Mouse (Mus musculus): ENCODE results near the gene Hopx. TPM values are rescaled to one million over a fixed set of nuclear protein-coding genes. Genes with fewer than 3 reads are reported as not detected.

The Hopx gene
- polyA plus RNA-seq, 1 experiment: 6.3 TPM

DNA sequence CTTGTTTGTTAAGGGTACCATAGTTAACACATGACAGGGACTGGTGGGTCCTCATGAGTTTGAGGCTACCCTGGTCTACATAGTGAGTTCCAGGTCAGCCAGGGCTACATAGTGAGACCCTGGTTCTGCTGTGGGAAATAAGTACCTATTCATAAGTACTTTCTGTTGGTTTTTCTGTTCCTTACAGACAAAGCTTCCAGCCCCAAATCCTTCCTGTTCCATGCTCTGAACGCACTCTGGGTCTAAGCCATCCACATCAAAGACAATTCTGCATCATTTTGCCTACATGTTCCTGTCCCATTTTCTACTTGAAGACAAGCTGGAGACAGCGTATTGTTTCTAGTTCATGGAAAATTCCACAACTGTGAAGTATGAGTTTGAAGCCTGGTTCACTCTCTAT is 20.0 kb upstream of the Hopx start:
- H3K27ac ChIP-seq (ENCODE audit: insufficient read depth, low read length): no peak overlapping the region
- TF ChIP-seq POLR2A (IDR thresholded peaks at IDR 0.05; ENCODE audit: low read depth, low read length) (no peak), CTCF (IDR thresholded peaks at IDR 0.05; ENCODE audit: borderline replicate concordance, insufficient read depth, low read length) (no peak)
- H3K4me3 ChIP-seq (ENCODE audit: insufficient read depth, low read length): no peak overlapping the region
- peaks cover 4% of the 10 kb centered on the region; the same call in 1 of the 2 replicates for H3K4me1 ChIP-seq (ENCODE audit: control insufficient read depth, insufficient read depth, low read length)

GRCm38 (mm10) chr5:77134465-77134864 is 19.5 kb upstream of the Hopx start:
- Histone ChIP-seq H3K27ac (ENCODE audit: insufficient read depth, low read length) (no peak overlapping the region), H3K4me3 (ENCODE audit: insufficient read depth, low read length) (no peak overlapping the region), H3K4me1 (ENCODE audit: control insufficient read depth, insufficient read depth, low read length) (peaks cover 4% of the 10 kb centered on the region; the same call in 1 of the 2 replicates)
- TF ChIP-seq POLR2A (IDR thresholded peaks at IDR 0.05; ENCODE audit: low read depth, low read length): no peak
- TF ChIP-seq CTCF (IDR thresholded peaks at IDR 0.05; ENCODE audit: borderline replicate concordance, insufficient read depth, low read length): no peak

DNA sequence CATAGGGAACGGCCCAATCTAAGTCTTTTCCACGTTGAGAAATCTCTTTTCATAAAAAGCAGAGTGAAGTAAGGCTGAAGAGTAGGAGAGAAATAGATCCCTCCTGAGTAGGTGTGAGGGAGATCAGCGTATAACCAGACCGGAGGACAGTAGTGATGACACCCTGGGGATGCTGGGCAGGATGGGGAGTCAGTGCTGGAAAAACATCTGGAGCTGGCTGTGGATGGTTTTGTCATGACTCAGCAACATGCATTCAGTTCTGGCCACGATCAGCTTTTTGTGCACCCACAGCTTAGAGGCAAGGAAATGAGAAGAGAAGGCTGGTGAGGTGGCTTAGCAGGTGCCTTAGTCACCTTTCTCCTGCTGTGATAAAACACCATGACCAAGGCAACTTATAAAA is 19.0 kb upstream of the Hopx start:
- H3K4me3 ChIP-seq (ENCODE audit: insufficient read depth, low read length): no peak overlapping the region
- TF ChIP-seq POLR2A (IDR thresholded peaks at IDR 0.05; ENCODE audit: low read depth, low read length) (no peak), CTCF (IDR thresholded peaks at IDR 0.05; ENCODE audit: borderline replicate concordance, insufficient read depth, low read length) (no peak)
- H3K27ac ChIP-seq (ENCODE audit: insufficient read depth, low read length): no peak overlapping the region; the same call in 1 of the 2 replicates
- H3K4me1 ChIP-seq (ENCODE audit: control insufficient read depth, insufficient read depth, low read length): peaks cover 4% of the 10 kb centered on the region; the same call in 1 of the 2 replicates

DNA sequence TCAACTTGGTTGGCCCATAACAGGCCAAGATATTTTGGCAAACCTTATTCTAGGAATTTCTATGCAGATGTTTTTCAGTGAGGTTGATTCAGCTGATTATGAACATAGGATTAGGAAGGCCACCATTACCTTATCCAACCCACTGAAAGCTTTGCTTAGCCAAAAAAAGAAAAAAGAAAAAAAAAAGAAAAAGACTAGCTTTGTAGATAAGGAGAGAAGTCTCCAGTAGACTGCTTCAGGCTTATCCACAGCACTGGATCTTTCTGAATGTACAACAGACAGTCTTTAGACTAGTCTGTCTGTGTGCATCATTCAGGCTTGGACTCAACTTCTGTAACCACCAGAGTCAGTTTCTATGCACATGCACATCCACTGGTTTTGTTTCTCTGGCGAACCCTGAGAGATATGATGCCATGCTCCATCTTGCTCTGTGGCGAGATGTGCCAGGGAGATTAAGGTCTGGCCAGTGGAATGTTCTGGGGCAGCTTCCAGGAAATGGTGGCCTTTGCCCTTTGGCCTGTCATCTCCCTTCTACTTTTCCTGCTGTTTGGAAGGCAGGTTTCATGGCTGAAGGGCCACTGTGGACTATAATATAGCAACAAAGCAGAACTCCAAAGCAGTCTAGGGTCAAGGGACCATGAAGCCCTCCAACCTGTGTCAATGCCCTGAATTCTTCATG is 17.7 kb upstream of the Hopx start:
- H3K27ac ChIP-seq (ENCODE audit: insufficient read depth, low read length): no peak overlapping the region

DNA sequence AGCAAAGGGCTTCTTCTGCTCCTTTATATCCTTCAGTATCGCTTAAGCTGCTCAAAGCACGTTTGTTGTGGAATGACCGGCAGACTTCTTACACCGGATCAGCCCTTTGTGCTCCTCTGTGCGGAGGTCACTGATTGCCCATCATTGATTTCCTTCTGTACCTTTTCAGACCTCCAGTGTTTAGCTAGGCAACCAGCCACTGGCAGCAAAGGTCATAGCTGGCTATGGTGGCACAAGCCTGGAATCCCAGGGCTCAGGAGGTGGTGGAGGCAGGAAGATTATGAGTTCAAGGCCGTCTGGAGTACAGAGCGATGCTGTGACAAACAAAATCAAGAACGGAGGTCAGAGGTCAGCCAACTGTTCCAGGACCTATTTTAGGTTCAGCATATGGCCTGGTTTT is 17.0 kb upstream of the Hopx start:
- TF ChIP-seq POLR2A (IDR thresholded peaks at IDR 0.05; ENCODE audit: low read depth, low read length): no peak
- TF ChIP-seq CTCF (IDR thresholded peaks at IDR 0.05; ENCODE audit: borderline replicate concordance, insufficient read depth, low read length): no peak
- H3K4me3 ChIP-seq (ENCODE audit: insufficient read depth, low read length): no peak overlapping the region
- H3K4me1 ChIP-seq (ENCODE audit: control insufficient read depth, insufficient read depth, low read length): peaks cover 4% of the 10 kb centered on the region; the same call in 1 of the 2 replicates
- H3K27ac ChIP-seq (ENCODE audit: insufficient read depth, low read length): no peak overlapping the region

More for the DNA sequence above, 17.7 kb upstream of the Hopx start:
- no peak for TF ChIP-seq POLR2A (IDR thresholded peaks at IDR 0.05; ENCODE audit: low read depth, low read length)
- no peak for TF ChIP-seq CTCF (IDR thresholded peaks at IDR 0.05; ENCODE audit: borderline replicate concordance, insufficient read depth, low read length)
- Histone ChIP-seq H3K4me3 (ENCODE audit: insufficient read depth, low read length) (no peak overlapping the region), H3K4me1 (ENCODE audit: control insufficient read depth, insufficient read depth, low read length) (peaks cover 4% of the 10 kb centered on the region; the same call in 1 of the 2 replicates)

GRCm38 (mm10) chr5:77130310-77131020 is 15.5 kb upstream of the Hopx start:
- Histone ChIP-seq H3K27ac (ENCODE audit: insufficient read depth, low read length) (no peak overlapping the region), H3K4me1 (ENCODE audit: control insufficient read depth, insufficient read depth, low read length) (peaks cover 4% of the 10 kb centered on the region; the same call in 1 of the 2 replicates), H3K4me3 (ENCODE audit: insufficient read depth, low read length) (no peak overlapping the region)
- no peak for TF ChIP-seq POLR2A (IDR thresholded peaks at IDR 0.05; ENCODE audit: low read depth, low read length)
- TF ChIP-seq CTCF (IDR thresholded peaks at IDR 0.05; ENCODE audit: borderline replicate concordance, insufficient read depth, low read length): no peak

DNA sequence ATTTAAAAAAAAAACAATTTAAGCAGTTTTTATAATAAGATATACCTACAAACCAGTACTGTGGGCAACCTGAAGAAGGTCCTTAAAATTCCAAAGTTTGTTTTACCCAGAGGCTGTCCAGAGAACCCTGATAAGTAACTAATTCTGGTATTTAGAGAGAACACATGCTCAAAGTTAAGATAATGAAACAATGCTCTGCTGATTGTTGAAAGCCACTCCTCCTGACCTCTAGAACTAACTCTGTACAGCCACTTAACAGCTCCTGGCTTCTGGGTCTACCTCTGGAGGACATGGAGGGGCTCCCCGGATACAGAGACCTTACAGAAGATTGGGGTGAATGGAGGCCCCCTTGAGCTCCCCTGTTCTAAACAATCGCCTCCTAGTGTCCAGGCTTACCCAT is 15.0 kb upstream of the Hopx start:
- Histone ChIP-seq H3K4me1 (ENCODE audit: control insufficient read depth, insufficient read depth, low read length) (peaks cover 4% of the 10 kb centered on the region; the same call in 1 of the 2 replicates), H3K27ac (ENCODE audit: insufficient read depth, low read length) (no peak overlapping the region), H3K4me3 (ENCODE audit: insufficient read depth, low read length) (no peak overlapping the region)
- TF ChIP-seq POLR2A (IDR thresholded peaks at IDR 0.05; ENCODE audit: low read depth, low read length) (no peak), CTCF (IDR thresholded peaks at IDR 0.05; ENCODE audit: borderline replicate concordance, insufficient read depth, low read length) (no peak)

DNA sequence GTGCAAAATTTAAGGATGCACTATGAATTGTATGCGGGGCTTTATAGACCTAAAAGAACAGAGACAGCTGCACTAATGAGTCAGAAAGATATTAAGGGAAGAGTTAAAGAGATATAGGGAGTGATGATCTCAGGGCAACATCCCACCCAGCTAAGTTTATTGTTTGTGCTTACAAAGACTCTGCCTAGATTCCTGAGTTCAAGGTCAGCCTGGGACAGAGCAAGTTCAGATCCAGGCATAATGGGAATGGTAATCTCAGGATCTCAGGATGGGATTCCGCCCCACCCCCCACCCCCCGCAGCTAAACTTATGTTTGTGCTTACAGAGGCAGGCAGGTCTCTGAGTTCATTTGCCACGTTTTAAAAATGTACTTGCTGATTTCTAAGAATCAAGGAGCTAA is 13.9 kb upstream of the Hopx start:
- Histone ChIP-seq H3K4me3 (ENCODE audit: insufficient read depth, low read length) (no peak overlapping the region), H3K27ac (ENCODE audit: insufficient read depth, low read length) (no peak overlapping the region), H3K4me1 (ENCODE audit: control insufficient read depth, insufficient read depth, low read length) (peaks cover 3% of the 10 kb centered on the region; the same call in 1 of the 2 replicates)
- TF ChIP-seq CTCF (IDR thresholded peaks at IDR 0.05; ENCODE audit: borderline replicate concordance, insufficient read depth, low read length) (no peak), POLR2A (IDR thresholded peaks at IDR 0.05; ENCODE audit: low read depth, low read length) (no peak)

DNA sequence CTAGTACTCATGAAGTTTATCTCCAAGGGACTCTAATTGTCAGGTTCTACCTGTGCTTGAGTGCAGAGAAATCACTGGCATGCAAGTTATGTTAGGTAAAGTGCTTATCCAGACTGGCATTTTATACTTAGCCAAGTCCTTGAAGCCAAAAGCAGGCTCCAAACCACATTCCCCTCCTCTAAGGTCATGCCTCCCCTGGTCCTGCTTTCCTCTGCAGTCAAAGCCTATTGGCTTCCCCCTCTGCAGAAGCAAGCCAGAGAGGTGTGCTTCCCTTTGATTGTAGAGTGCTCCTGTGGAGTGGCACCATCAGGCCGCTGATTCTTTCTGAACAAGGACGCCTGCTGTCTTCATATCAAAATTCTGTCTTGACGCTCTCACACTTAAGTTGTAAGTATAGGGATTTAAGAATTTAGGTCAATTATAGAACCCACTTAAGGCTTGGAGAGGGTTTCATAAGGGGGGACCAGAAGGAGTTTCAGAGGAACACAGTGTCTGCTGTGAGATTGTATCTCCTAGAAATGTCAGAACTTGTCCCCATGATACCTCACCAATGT is 11.6 kb upstream of the Hopx start:
- TF ChIP-seq POLR2A (IDR thresholded peaks at IDR 0.05; ENCODE audit: low read depth, low read length) (no peak), CTCF (IDR thresholded peaks at IDR 0.05; ENCODE audit: borderline replicate concordance, insufficient read depth, low read length) (no peak)
- H3K4me3 ChIP-seq (ENCODE audit: insufficient read depth, low read length): no peak overlapping the region
- no peaks in the 10 kb centered on the region for H3K4me1 ChIP-seq (ENCODE audit: control insufficient read depth, insufficient read depth, low read length)
- H3K27ac ChIP-seq (ENCODE audit: insufficient read depth, low read length): no peak overlapping the region

Data from embryonic fibroblast, embryonic 13.5 days (primary cell).